Mouse (Mus musculus): ENCODE measurements around the gene Gm49027. TPM values are rescaled to one million over a fixed set of nuclear protein-coding genes. Genes with fewer than 3 reads are reported as not detected.

The Gm49027 gene
- polyA plus RNA-seq, 1 experiment = 2.4 TPM

DNA sequence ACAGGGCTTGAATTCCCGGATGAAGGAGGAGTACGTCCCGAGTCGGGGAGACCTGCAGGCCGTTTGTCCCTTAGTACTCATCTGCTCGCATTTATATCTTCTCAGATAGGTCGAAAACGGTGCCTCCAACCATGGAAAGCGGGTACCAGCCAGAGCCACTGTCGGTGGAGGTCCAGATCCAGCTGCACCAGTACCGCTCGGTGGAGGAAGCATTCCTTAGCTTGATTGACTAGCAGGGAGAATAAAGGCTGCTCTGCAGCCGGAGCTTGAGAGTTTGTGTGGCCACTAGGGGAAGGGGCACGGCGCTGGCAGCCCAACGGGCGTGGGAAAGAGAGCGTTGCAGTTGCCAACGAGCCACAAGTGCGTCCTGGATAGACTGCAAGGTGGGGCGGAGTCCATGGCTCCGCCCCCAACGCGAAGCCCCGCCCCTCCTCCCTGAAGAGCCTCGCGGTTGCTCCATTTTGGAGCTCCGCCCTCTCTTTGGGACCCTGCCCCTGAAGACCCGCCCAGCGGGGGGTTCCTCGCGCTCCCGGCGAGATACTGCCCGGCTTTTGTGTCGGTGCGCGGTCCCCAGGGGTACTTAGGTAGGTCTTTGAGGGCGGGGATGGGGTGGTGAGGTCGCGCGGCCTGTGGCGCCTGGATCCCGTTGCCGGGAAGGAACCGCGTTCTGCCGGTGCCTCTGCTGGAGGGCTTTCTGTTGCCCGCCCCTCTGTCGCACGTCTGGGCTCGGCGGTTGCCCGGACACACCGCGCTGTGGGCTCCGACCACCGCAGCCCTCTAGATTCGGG, 17.2 kb downstream of the Gm49027 start:
- Histone ChIP-seq H3K27ac (ENCODE audit: insufficient read depth, low read length) (no peak overlapping the region), H3K4me3 (ENCODE audit: extremely low read depth, insufficient read depth, insufficient read length) (peak overlapping the region; percentile 47; the same call in 1 of the 2 replicates), H3K27me3 (ENCODE audit: control insufficient read depth, insufficient read depth, low read length) (peaks cover 6% of the 10 kb centered on the region), H3K4me1 (ENCODE audit: control insufficient read depth, insufficient read depth, insufficient read length) (peaks cover 6% of the 10 kb centered on the region; the same call in 1 of the 2 replicates), H3K36me3 (ENCODE audit: control insufficient read depth, insufficient read depth, low read length) (no peaks in the 10 kb centered on the region; the same call in 1 of the 2 replicates)
- peak; percentile 32 to 46 for DNase-seq (ENCODE audit: low read depth in 1 of 2, low spot score in 2 of 2)
- TF ChIP-seq POLR2A (IDR thresholded peaks at IDR 0.05; ENCODE audit: low read depth, low read length) (no peak), CTCF (IDR thresholded peaks at IDR 0.05; ENCODE audit: extremely low read depth, insufficient read depth, insufficient read length, insufficient replicate concordance) (no peak)
- 2% methylated on average over 59 of the region's 59 CpGs for WGBS

DNA sequence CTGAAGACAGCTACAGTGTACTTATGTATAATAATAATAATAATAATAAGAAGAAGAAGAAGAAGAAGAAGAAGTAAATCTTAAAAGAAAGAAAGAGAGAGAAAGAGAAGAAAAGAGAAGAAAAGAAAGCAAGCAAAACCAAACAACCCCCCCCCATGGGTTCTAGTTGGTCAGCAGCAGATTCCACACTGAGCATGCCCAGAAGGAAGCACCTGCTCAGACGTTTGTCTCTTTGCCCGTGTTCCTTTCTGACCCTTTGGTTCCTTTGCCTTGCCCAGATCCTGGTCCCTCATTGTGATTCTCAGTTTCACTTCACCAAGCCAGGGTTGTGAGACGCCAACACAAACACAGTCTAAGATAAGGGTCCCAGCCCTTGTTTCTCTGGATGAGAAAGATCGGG, 23.3 kb downstream of the Gm49027 start:
- WGBS = 32% methylated on average over 4 of the region's 4 CpGs
- Histone ChIP-seq H3K36me3 (ENCODE audit: control insufficient read depth, insufficient read depth, low read length) (no peaks in the 10 kb centered on the region), H3K4me1 (ENCODE audit: control insufficient read depth, insufficient read depth, insufficient read length) (peaks cover 4% of the 10 kb centered on the region; the same call in 1 of the 2 replicates), H3K27me3 (ENCODE audit: control insufficient read depth, insufficient read depth, low read length) (no peaks in the 10 kb centered on the region), H3K27ac (ENCODE audit: insufficient read depth, low read length) (no peak overlapping the region), H3K4me3 (ENCODE audit: extremely low read depth, insufficient read depth, insufficient read length) (no peak overlapping the region)
- TF ChIP-seq CTCF (IDR thresholded peaks at IDR 0.05; ENCODE audit: extremely low read depth, insufficient read depth, insufficient read length, insufficient replicate concordance) (no peak), POLR2A (IDR thresholded peaks at IDR 0.05; ENCODE audit: low read depth, low read length) (no peak)
- DNase-seq (ENCODE audit: low read depth in 1 of 2, low spot score in 2 of 2) = no peak

DNA sequence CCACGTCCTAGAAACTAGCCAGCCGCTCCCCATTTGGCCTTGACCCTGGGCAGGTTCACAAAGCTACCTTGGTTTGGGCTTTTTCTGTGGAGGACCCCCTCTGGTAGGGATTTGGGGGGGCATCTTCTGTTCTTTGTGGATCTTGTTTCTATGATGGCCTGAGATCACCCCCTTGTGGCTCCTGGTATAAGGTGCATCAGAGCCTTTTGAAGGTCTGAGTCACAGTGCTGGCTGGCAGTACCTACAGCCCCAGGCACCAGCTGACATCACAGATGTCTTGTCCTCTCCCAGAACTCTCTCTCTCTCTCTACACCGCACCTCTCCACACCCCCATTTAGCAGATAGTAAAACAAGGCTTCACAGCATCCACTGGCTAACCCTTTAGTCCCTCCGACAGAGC, 25.6 kb downstream of the Gm49027 start:
- Histone ChIP-seq H3K4me1 (ENCODE audit: control insufficient read depth, insufficient read depth, insufficient read length) (peaks cover 4% of the 10 kb centered on the region; the same call in 1 of the 2 replicates), H3K4me3 (ENCODE audit: extremely low read depth, insufficient read depth, insufficient read length) (no peak overlapping the region), H3K36me3 (ENCODE audit: control insufficient read depth, insufficient read depth, low read length) (no peaks in the 10 kb centered on the region), H3K27me3 (ENCODE audit: control insufficient read depth, insufficient read depth, low read length) (no peaks in the 10 kb centered on the region), H3K27ac (ENCODE audit: insufficient read depth, low read length) (no peak overlapping the region)
- peak in 1 of 2 experiments; percentile 39 for DNase-seq (ENCODE audit: low read depth in 1 of 2, low spot score in 2 of 2)
- 46% methylated on average over 4 of the region's 4 CpGs for WGBS
- TF ChIP-seq CTCF (IDR thresholded peaks at IDR 0.05; ENCODE audit: extremely low read depth, insufficient read depth, insufficient read length, insufficient replicate concordance) = peak; percentile 31; the same call in 1 of the 2 replicates
- no peak for TF ChIP-seq POLR2A (IDR thresholded peaks at IDR 0.05; ENCODE audit: low read depth, low read length)

DNA sequence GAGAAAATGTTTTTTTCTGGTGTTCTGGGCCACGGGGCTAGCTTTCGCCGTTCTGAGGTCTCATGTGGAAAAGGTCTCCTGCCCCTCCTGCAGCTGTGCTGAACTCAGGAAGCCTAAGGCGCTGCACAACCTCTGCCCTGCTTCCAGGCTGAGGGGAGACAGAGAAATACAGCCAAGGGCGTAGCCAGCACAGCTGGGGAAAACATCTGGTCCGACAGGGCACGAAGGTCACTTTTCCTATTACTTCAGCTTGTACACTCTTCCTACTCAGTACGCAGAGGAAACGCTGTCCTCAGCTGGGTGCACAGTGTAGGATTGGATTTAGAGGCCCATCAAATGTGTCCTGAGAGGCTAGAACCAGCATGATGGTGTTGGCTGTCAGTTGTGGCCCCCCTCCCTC, 35.4 kb downstream of the Gm49027 start:
- no peaks in the 10 kb centered on the region for H3K36me3 ChIP-seq (ENCODE audit: control insufficient read depth, insufficient read depth, low read length)
- TF ChIP-seq CTCF (IDR thresholded peaks at IDR 0.05; ENCODE audit: extremely low read depth, insufficient read depth, insufficient read length, insufficient replicate concordance) (no peak), POLR2A (IDR thresholded peaks at IDR 0.05; ENCODE audit: low read depth, low read length) (no peak)
- WGBS = 62% methylated on average over 9 of the region's 9 CpGs
- H3K27me3 ChIP-seq (ENCODE audit: control insufficient read depth, insufficient read depth, low read length) = no peaks in the 10 kb centered on the region
- no peak overlapping the region for H3K4me3 ChIP-seq (ENCODE audit: extremely low read depth, insufficient read depth, insufficient read length)
- H3K4me1 ChIP-seq (ENCODE audit: control insufficient read depth, insufficient read depth, insufficient read length) = no peaks in the 10 kb centered on the region
- no peak for DNase-seq (ENCODE audit: low read depth in 1 of 2, low spot score in 2 of 2)
- no peak overlapping the region for H3K27ac ChIP-seq (ENCODE audit: insufficient read depth, low read length)

DNA sequence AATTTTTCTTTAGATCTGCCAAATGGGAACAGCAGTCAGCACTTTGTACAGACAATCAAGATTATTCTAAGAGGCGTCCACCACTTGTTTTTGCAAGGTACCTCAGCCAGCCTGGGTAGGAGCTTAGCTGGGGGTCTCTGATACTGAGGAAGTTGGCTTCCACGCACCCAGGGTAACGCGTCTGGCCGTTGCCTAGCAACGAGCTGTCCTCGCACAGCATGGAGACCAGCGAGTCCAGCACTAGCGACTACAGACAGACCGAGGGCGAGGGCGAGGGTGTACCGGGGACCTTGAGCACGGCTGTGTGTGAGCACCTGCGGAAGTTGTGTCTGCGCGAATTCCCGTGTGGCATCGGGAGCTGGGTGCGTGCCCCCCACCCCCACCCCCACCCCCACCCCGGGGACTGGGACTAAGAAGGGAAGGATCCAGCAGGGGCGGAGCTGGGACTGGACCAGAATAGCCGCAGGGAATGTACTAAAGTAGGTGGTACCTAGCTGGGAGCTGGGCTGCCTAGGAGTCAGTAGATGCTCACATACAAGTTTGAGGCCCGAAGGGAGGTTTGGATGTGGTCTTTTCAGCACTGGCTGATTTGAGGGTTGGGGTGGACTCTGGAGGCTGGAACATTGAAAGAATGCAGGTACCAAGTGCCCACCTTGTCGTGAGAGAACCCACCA, 36.0 kb downstream of the Gm49027 start, which contains the start of the genes Lrrc43 and Il31:
Gene Lrrc43 (plus strand): TSS at position 194 of the 674 bp plus-strand sequence.
Gene Il31 (minus strand): TSS at position 378 of the 674 bp plus-strand sequence.
- WGBS = 20% methylated on average over 25 of the region's 25 CpGs
- Histone ChIP-seq H3K4me1 (ENCODE audit: control insufficient read depth, insufficient read depth, insufficient read length) (no peaks in the 10 kb centered on the region), H3K27me3 (ENCODE audit: control insufficient read depth, insufficient read depth, low read length) (no peaks in the 10 kb centered on the region), H3K27ac (ENCODE audit: insufficient read depth, low read length) (no peak within 1 kb of the TSS), H3K4me3 (ENCODE audit: extremely low read depth, insufficient read depth, insufficient read length) (no peak within 1 kb of the TSS), H3K36me3 (ENCODE audit: control insufficient read depth, insufficient read depth, low read length) (no peaks in the 10 kb centered on the region)
- DNase-seq (ENCODE audit: low read depth in 1 of 2, low spot score in 2 of 2) = no peak
- TF ChIP-seq CTCF (IDR thresholded peaks at IDR 0.05; ENCODE audit: extremely low read depth, insufficient read depth, insufficient read length, insufficient replicate concordance) (no peak), POLR2A (IDR thresholded peaks at IDR 0.05; ENCODE audit: low read depth, low read length) (no peak)

DNA sequence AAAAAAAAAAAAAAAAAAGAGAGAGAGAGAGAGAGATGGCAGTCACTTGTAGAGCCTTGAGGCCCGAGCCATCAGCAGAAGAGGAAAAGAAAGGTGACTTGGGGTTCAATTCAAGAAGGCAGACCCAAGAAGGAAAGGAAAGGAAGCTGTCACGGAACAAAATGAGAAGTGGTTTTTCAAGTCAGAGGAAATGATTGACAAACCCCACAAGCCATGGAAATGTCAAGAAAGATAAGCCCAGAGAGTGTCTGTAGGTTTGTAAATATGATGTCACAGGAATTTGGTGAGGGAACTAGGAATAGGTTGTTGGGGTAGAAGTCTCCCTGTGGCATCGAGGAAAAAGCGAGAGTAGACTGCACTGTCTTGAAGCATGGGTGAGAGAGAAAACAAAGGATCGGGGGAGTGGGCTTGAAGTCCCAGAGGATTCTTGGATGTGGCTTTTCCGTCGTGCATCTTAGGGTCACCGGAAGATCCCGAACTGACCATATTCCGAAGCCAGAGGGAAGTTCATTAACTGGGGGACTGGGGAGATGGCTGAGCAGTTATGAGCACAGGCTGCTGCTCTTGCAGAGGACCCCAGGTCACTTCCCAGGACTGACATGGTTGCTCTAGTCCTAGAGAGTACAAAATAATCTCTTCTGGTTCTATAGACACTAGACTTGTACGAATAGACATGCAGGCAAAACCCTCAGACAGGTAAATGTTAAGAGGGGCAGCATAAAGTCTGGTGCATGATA, 37.5 kb downstream of the Gm49027 start:
- WGBS = 56% methylated on average over 11 of the region's 11 CpGs
- DNase-seq (ENCODE audit: low read depth in 1 of 2, low spot score in 2 of 2) = no peak
- TF ChIP-seq CTCF (IDR thresholded peaks at IDR 0.05; ENCODE audit: extremely low read depth, insufficient read depth, insufficient read length, insufficient replicate concordance) (no peak), POLR2A (IDR thresholded peaks at IDR 0.05; ENCODE audit: low read depth, low read length) (no peak)
- no peaks in the 10 kb centered on the region for H3K4me1 ChIP-seq (ENCODE audit: control insufficient read depth, insufficient read depth, insufficient read length)
- no peaks in the 10 kb centered on the region for H3K36me3 ChIP-seq (ENCODE audit: control insufficient read depth, insufficient read depth, low read length)
- no peak overlapping the region for H3K27ac ChIP-seq (ENCODE audit: insufficient read depth, low read length)
- H3K4me3 ChIP-seq (ENCODE audit: extremely low read depth, insufficient read depth, insufficient read length) = no peak overlapping the region
- no peaks in the 10 kb centered on the region for H3K27me3 ChIP-seq (ENCODE audit: control insufficient read depth, insufficient read depth, low read length)

Measured in spleen, adult 2 months (tissue).